Mouse (Mus musculus) cortical plate, adult 2 months (tissue): ENCODE results near the gene Trit1.

Experiments
- CTCF ChIP-seq: fragments of 200-500 bp; IDR thresholded peaks from 2 replicates; pipeline ENCODE4 v1.5.1; 2011; ENCODE audit warnings: mild to moderate bottlenecking, control low read depth, low read length; ENCODE audit not compliant: insufficient read depth; ENCODE audit errors: extremely low read depth
- POLR2A ChIP-seq: fragments of 200-500 bp; IDR thresholded peaks from 2 replicates; pipeline ENCODE4 v1.6.1; 2011; ENCODE audit warnings: mild to moderate bottlenecking, low read length, control low read depth; ENCODE audit not compliant: insufficient read depth; ENCODE audit errors: extremely low read depth

DNA sequence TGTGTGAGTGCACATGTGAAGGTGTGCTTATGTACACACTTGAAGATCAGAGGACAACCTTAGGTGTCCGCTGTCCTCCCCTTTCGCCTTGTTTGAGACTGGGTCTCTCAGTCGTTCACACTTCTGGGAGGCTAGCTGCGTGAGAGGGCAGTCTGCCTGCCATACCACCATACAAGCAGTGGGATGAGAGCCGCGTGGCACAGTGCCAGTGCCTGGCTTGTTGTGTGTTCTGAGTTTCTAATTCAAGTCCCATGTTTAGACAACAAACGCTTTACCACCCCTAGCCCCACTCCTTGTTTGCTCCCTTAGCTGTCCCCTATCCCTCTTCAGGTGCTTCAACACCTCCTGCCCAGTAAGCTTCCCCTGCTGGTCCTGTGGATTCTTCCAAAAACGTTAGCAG lies 44.3 kb upstream of the Trit1 start:
- TF ChIP-seq CTCF (no peak), POLR2A (no peak)
